Mouse (Mus musculus): Measurements from ENCODE around the gene Rnasel. TPM values are rescaled to one million over a fixed set of nuclear protein-coding genes. Genes with fewer than 3 reads are reported as not detected.

Gene Rnasel
- polyA plus RNA-seq, 1 experiment from 2014 or later: 49.9 TPM

GRCm38 (mm10) chr1:153769998-153770775 lies 21.0 kb downstream of the Rnasel start:
- Histone ChIP-seq H3K4me1 (replicated peaks; ENCODE audit: control insufficient read depth, insufficient read depth, low read length) (peaks cover 8% of the 10 kb centered on the region; the same call in 1 of the 2 replicates), H3K27ac (ENCODE audit: low read depth, low read length) (peak overlapping the region; percentile 85), H3K9me3 (ENCODE audit: control insufficient read depth) (no peaks in the 10 kb centered on the region), H3K9ac (ENCODE audit: low read depth, low read length) (0 out of 2 replicates have a peak overlapping the region, but pooled peaks have one; percentile 11), H3K4me2 (replicated peaks; ENCODE audit: low read depth) (peak overlapping the region; percentile 60), H3K4me3 (ENCODE audit: low read depth, low read length) (no peak overlapping the region), H3K27me3 (replicated peaks; ENCODE audit: control insufficient read depth, insufficient read depth, low read length) (no peaks in the 10 kb centered on the region), H3K36me3 (ENCODE audit: control insufficient read depth, insufficient read depth) (no peaks in the 10 kb centered on the region)
- ATAC-seq: peak; percentile 90
- TF ChIP-seq CTCF (IDR thresholded peaks at IDR 0.05; ENCODE audit: low read depth): no peak
- WGBS: 39% methylated on average over 10 of the region's 10 CpGs

DNA sequence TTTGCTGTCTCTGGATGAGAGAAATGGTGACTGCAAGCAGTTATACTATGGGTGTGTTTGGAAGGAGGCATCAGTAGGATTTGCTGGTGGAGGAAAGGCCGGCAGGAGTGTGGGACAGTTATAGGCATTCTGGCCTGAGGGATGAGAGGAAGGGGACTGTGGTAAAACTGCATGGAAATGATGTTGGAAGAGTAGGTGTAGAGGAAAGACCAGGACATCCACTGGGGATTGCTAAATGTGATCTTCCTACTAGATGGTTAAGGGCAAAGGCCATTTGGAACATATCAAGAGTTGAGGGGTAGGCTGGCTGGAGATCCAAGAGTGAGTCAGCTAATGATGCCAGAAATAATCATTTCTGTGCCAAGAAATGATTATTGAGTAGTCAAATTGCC lies 21.5 kb downstream of the Rnasel start:
- ATAC-seq: peak; percentile 75

DNA sequence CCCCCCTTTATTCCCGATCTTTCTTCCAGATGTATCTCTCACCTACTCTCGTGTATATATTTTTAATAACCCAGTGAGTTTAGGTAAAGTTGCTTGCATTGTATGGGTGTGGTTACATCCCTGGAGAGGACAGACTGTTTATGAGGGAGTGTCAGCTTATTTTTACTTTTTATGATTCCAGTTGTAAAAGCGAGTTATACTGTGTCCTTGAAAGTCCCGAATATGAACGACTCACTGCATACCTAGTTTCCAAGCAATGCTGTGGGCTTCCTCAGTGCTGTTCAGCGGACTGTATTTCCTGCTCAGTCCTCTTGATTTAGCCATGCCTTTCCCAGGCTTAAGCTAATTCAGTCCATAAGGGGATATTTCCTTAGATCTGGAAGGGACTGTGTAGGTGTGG lies 25.9 kb downstream of the Rnasel start:
- H3K4me1 ChIP-seq (replicated peaks; ENCODE audit: control insufficient read depth, insufficient read depth, low read length): 0 out of 2 replicates have a peak, but pooled peaks cover 4% of the 10 kb centered on the region
- no peaks in the 10 kb centered on the region for H3K9me3 ChIP-seq (ENCODE audit: control insufficient read depth)
- 0 out of 2 replicates have a peak, but pooled peaks have one; percentile 13 for ATAC-seq
- TF ChIP-seq CTCF (IDR thresholded peaks at IDR 0.05; ENCODE audit: low read depth): no peak
- H3K27ac ChIP-seq (ENCODE audit: low read depth, low read length): no peak overlapping the region
- no peaks in the 10 kb centered on the region for H3K27me3 ChIP-seq (replicated peaks; ENCODE audit: control insufficient read depth, insufficient read depth, low read length)
- 32% methylated on average over 6 of the region's 6 CpGs for WGBS
- no peak overlapping the region for H3K9ac ChIP-seq (ENCODE audit: low read depth, low read length)
- H3K36me3 ChIP-seq (ENCODE audit: control insufficient read depth, insufficient read depth): no peaks in the 10 kb centered on the region; the same call in 1 of the 2 replicates
- no peak overlapping the region; the same call in 1 of the 2 replicates for H3K4me2 ChIP-seq (replicated peaks; ENCODE audit: low read depth)
- no peak overlapping the region for H3K4me3 ChIP-seq (ENCODE audit: low read depth, low read length)

More for the DNA sequence above, 21.5 kb downstream of the Rnasel start:
- 36% methylated on average over 1 of the region's 1 CpGs for WGBS
- peak overlapping the region; percentile 85 for H3K27ac ChIP-seq (ENCODE audit: low read depth, low read length)
- no peaks in the 10 kb centered on the region for H3K36me3 ChIP-seq (ENCODE audit: control insufficient read depth, insufficient read depth)
- H3K27me3 ChIP-seq (replicated peaks; ENCODE audit: control insufficient read depth, insufficient read depth, low read length): no peaks in the 10 kb centered on the region
- no peaks in the 10 kb centered on the region for H3K9me3 ChIP-seq (ENCODE audit: control insufficient read depth)
- H3K4me1 ChIP-seq (replicated peaks; ENCODE audit: control insufficient read depth, insufficient read depth, low read length): peaks cover 8% of the 10 kb centered on the region; the same call in 1 of the 2 replicates
- no peak for TF ChIP-seq CTCF (IDR thresholded peaks at IDR 0.05; ENCODE audit: low read depth)
- H3K4me2 ChIP-seq (replicated peaks; ENCODE audit: low read depth): peak overlapping the region; percentile 60
- no peak overlapping the region for H3K9ac ChIP-seq (ENCODE audit: low read depth, low read length)
- H3K4me3 ChIP-seq (ENCODE audit: low read depth, low read length): no peak overlapping the region

DNA sequence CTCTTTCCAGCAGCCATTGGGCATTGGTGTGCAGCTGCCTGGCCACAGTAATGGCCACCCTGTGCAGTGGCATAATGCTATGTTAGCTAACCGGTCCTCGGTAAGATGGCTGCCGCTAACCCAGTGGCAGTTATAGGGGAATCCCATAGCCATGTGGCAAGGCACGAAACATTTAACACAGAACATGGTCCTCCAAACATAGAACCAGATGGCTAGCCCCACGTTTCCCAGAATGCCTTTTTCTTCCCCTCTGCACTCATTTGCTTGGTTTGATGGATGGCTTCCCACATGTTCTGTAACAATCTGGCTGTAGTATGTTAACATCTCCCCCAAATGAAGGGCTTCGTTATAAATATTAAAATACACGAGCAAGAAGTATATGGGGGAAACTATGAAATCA lies 27.0 kb downstream of the Rnasel start:
- Histone ChIP-seq H3K4me3 (ENCODE audit: low read depth, low read length) (no peak overlapping the region), H3K4me1 (replicated peaks; ENCODE audit: control insufficient read depth, insufficient read depth, low read length) (0 out of 2 replicates have a peak, but pooled peaks cover 4% of the 10 kb centered on the region), H3K9me3 (ENCODE audit: control insufficient read depth) (no peaks in the 10 kb centered on the region), H3K36me3 (ENCODE audit: control insufficient read depth, insufficient read depth) (no peaks in the 10 kb centered on the region; the same call in 1 of the 2 replicates), H3K27ac (ENCODE audit: low read depth, low read length) (no peak overlapping the region), H3K9ac (ENCODE audit: low read depth, low read length) (no peak overlapping the region), H3K27me3 (replicated peaks; ENCODE audit: control insufficient read depth, insufficient read depth, low read length) (no peaks in the 10 kb centered on the region), H3K4me2 (replicated peaks; ENCODE audit: low read depth) (no peak overlapping the region)
- 87% methylated on average over 7 of the region's 7 CpGs for WGBS
- no peak for ATAC-seq
- no peak for TF ChIP-seq CTCF (IDR thresholded peaks at IDR 0.05; ENCODE audit: low read depth)

- no peak overlapping the region for H3K27ac ChIP-seq (ENCODE audit: low read depth, low read length)
- no peaks in the 10 kb centered on the region for H3K9me3 ChIP-seq (ENCODE audit: control insufficient read depth)
- ATAC-seq: no peak
- H3K9ac ChIP-seq (ENCODE audit: low read depth, low read length): no peak overlapping the region
- no peak overlapping the region for H3K4me2 ChIP-seq (replicated peaks; ENCODE audit: low read depth)
- TF ChIP-seq CTCF (IDR thresholded peaks at IDR 0.05; ENCODE audit: low read depth): no peak
- H3K4me1 ChIP-seq (replicated peaks; ENCODE audit: control insufficient read depth, insufficient read depth, low read length): 0 out of 2 replicates have a peak, but pooled peaks cover 4% of the 10 kb centered on the region
- H3K4me3 ChIP-seq (ENCODE audit: low read depth, low read length): no peak overlapping the region
- 93% methylated on average over 10 of the region's 10 CpGs for WGBS
- H3K27me3 ChIP-seq (replicated peaks; ENCODE audit: control insufficient read depth, insufficient read depth, low read length): no peaks in the 10 kb centered on the region
- no peaks in the 10 kb centered on the region; the same call in 1 of the 2 replicates for H3K36me3 ChIP-seq (ENCODE audit: control insufficient read depth, insufficient read depth)
These were observed 29.0 kb downstream of the Rnasel start for GRCm38 (mm10) chr1:153778205-153778604.

GRCm38 (mm10) chr1:153783339-153783738 lies 34.1 kb downstream of the Rnasel start:
- Histone ChIP-seq H3K4me1 (replicated peaks; ENCODE audit: control insufficient read depth, insufficient read depth, low read length) (no peaks in the 10 kb centered on the region), H3K9me3 (ENCODE audit: control insufficient read depth) (no peaks in the 10 kb centered on the region), H3K27ac (ENCODE audit: low read depth, low read length) (no peak overlapping the region), H3K4me3 (ENCODE audit: low read depth, low read length) (no peak overlapping the region), H3K27me3 (replicated peaks; ENCODE audit: control insufficient read depth, insufficient read depth, low read length) (no peaks in the 10 kb centered on the region), H3K4me2 (replicated peaks; ENCODE audit: low read depth) (no peak overlapping the region), H3K9ac (ENCODE audit: low read depth, low read length) (no peak overlapping the region), H3K36me3 (ENCODE audit: control insufficient read depth, insufficient read depth) (no peaks in the 10 kb centered on the region)
- TF ChIP-seq CTCF (IDR thresholded peaks at IDR 0.05; ENCODE audit: low read depth): no peak
- WGBS: 55% methylated on average over 1 of the region's 1 CpGs
- no peak for ATAC-seq

Data from intestine, postnatal 0 days (tissue).